Mouse (Mus musculus): Measurements from ENCODE around the gene Angptl7. TPM values are rescaled to one million over a fixed set of nuclear protein-coding genes. Genes with fewer than 3 reads are reported as not detected.

Gene Angptl7
- polyA plus RNA-seq, 1 experiment from 2014 or later = 0.27 TPM

GRCm38 (mm10) chr4:148515313-148515712, 15.1 kb upstream of the Angptl7 start:
- no peak overlapping the region for H3K9ac ChIP-seq (replicated peaks)
- H3K4me1 ChIP-seq = peaks cover 13% of the 10 kb centered on the region
- H3K9me3 ChIP-seq = no peaks in the 10 kb centered on the region
- no peak overlapping the region for H3K27ac ChIP-seq (replicated peaks)
- no peak for ATAC-seq (ENCODE audit: low FRiP score, low read depth)
- H3K27me3 ChIP-seq = no peaks in the 10 kb centered on the region
- no peak overlapping the region for H3K4me3 ChIP-seq
- H3K4me2 ChIP-seq (replicated peaks) = no peak overlapping the region
- peaks cover 70% of the 10 kb centered on the region for H3K36me3 ChIP-seq
- WGBS = 92% methylated on average over 2 of the region's 2 CpGs

GRCm38 (mm10) chr4:148513021-148513559, 12.8 kb upstream of the Angptl7 start:
- Histone ChIP-seq H3K27ac (replicated peaks) (no peak overlapping the region), H3K27me3 (no peaks in the 10 kb centered on the region), H3K4me1 (peaks cover 5% of the 10 kb centered on the region), H3K9ac (replicated peaks) (no peak overlapping the region), H3K4me3 (no peak overlapping the region), H3K36me3 (peaks cover 73% of the 10 kb centered on the region), H3K4me2 (replicated peaks) (no peak overlapping the region), H3K9me3 (no peaks in the 10 kb centered on the region)
- WGBS = 83% methylated on average over 6 of the region's 6 CpGs
- ATAC-seq (ENCODE audit: low FRiP score, low read depth) = no peak

GRCm38 (mm10) chr4:148511334-148511733, 11.1 kb upstream of the Angptl7 start:
- Histone ChIP-seq H3K4me2 (replicated peaks) (no peak overlapping the region), H3K4me1 (no peaks in the 10 kb centered on the region), H3K4me3 (no peak overlapping the region), H3K9ac (replicated peaks) (no peak overlapping the region), H3K27me3 (no peaks in the 10 kb centered on the region), H3K27ac (replicated peaks) (no peak overlapping the region), H3K9me3 (no peaks in the 10 kb centered on the region), H3K36me3 (peaks cover 71% of the 10 kb centered on the region)
- 92% methylated on average over 4 of the region's 4 CpGs for WGBS
- ATAC-seq (ENCODE audit: low FRiP score, low read depth) = no peak

GRCm38 (mm10) chr4:148510691-148511090, 10.4 kb upstream of the Angptl7 start:
- no peak for ATAC-seq (ENCODE audit: low FRiP score, low read depth)
- no peaks in the 10 kb centered on the region for H3K4me1 ChIP-seq
- 90% methylated on average over 4 of the region's 4 CpGs for WGBS
- H3K4me2 ChIP-seq (replicated peaks) = no peak overlapping the region
- H3K9me3 ChIP-seq = no peaks in the 10 kb centered on the region
- no peak overlapping the region for H3K27ac ChIP-seq (replicated peaks)
- H3K4me3 ChIP-seq = no peak overlapping the region
- peaks cover 73% of the 10 kb centered on the region for H3K36me3 ChIP-seq
- no peak overlapping the region for H3K9ac ChIP-seq (replicated peaks)
- no peaks in the 10 kb centered on the region for H3K27me3 ChIP-seq

- Histone ChIP-seq H3K27me3 (no peaks in the 10 kb centered on the region), H3K4me3 (no peak overlapping the region), H3K4me1 (no peaks in the 10 kb centered on the region), H3K27ac (replicated peaks) (no peak overlapping the region), H3K36me3 (peaks cover 68% of the 10 kb centered on the region), H3K9me3 (no peaks in the 10 kb centered on the region), H3K9ac (replicated peaks) (no peak overlapping the region), H3K4me2 (replicated peaks) (no peak overlapping the region)
- no peak for ATAC-seq (ENCODE audit: low FRiP score, low read depth)
- WGBS = 89% methylated on average over 8 of the region's 8 CpGs
These were observed 9.3 kb upstream of the Angptl7 start for GRCm38 (mm10) chr4:148509450-148510084.

- Histone ChIP-seq H3K27ac (replicated peaks) (no peak overlapping the region), H3K36me3 (peaks cover 67% of the 10 kb centered on the region), H3K4me2 (replicated peaks) (no peak overlapping the region), H3K9me3 (no peaks in the 10 kb centered on the region), H3K27me3 (no peaks in the 10 kb centered on the region), H3K4me1 (no peaks in the 10 kb centered on the region), H3K4me3 (no peak overlapping the region), H3K9ac (replicated peaks) (no peak overlapping the region)
- 95% methylated on average over 14 of the region's 14 CpGs for WGBS
- ATAC-seq (ENCODE audit: low FRiP score, low read depth) = no peak
These were observed 8.0 kb upstream of the Angptl7 start for GRCm38 (mm10) chr4:148508084-148508849.

- no peak overlapping the region for H3K4me2 ChIP-seq (replicated peaks)
- H3K27me3 ChIP-seq = no peaks in the 10 kb centered on the region
- H3K4me1 ChIP-seq = no peaks in the 10 kb centered on the region
- H3K4me3 ChIP-seq = no peak overlapping the region
- H3K36me3 ChIP-seq = peaks cover 63% of the 10 kb centered on the region
- H3K9ac ChIP-seq (replicated peaks) = no peak overlapping the region
- WGBS = 93% methylated on average over 5 of the region's 5 CpGs
- ATAC-seq (ENCODE audit: low FRiP score, low read depth) = no peak
- H3K9me3 ChIP-seq = no peaks in the 10 kb centered on the region
- no peak overlapping the region for H3K27ac ChIP-seq (replicated peaks)
These were observed 7.3 kb upstream of the Angptl7 start for GRCm38 (mm10) chr4:148507585-148507984.

- H3K27ac ChIP-seq (replicated peaks) = no peak overlapping the region
- no peak overlapping the region for H3K4me2 ChIP-seq (replicated peaks)
- no peak for ATAC-seq (ENCODE audit: low FRiP score, low read depth)
- H3K4me3 ChIP-seq = no peak overlapping the region
- no peak overlapping the region for H3K9ac ChIP-seq (replicated peaks)
- H3K4me1 ChIP-seq = no peaks in the 10 kb centered on the region
- no peaks in the 10 kb centered on the region for H3K27me3 ChIP-seq
- H3K9me3 ChIP-seq = no peaks in the 10 kb centered on the region
- 90% methylated on average over 8 of the region's 8 CpGs for WGBS
- H3K36me3 ChIP-seq = peaks cover 72% of the 10 kb centered on the region
These were observed 4.3 kb upstream of the Angptl7 start for GRCm38 (mm10) chr4:148504497-148504959.

GRCm38 (mm10) chr4:148495874-148496689, 4.2 kb downstream of the Angptl7 start:
- no peak overlapping the region for H3K4me2 ChIP-seq (replicated peaks)
- peaks cover 91% of the 10 kb centered on the region for H3K36me3 ChIP-seq
- H3K4me3 ChIP-seq = no peak overlapping the region
- 90% methylated on average over 25 of the region's 25 CpGs for WGBS
- H3K27ac ChIP-seq (replicated peaks) = no peak overlapping the region
- no peaks in the 10 kb centered on the region for H3K4me1 ChIP-seq
- H3K9ac ChIP-seq (replicated peaks) = no peak overlapping the region
- no peak for ATAC-seq (ENCODE audit: low FRiP score, low read depth)
- H3K27me3 ChIP-seq = no peaks in the 10 kb centered on the region
- no peaks in the 10 kb centered on the region for H3K9me3 ChIP-seq

- 91% methylated on average over 6 of the region's 6 CpGs for WGBS
These were observed 5.1 kb downstream of the Angptl7 start for GRCm38 (mm10) chr4:148495160-148495559.

GRCm38 (mm10) chr4:148491448-148491847, 8.8 kb downstream of the Angptl7 start:
- Histone ChIP-seq H3K4me3 (no peak overlapping the region), H3K9ac (replicated peaks) (no peak overlapping the region), H3K36me3 (peaks cover 95% of the 10 kb centered on the region), H3K27me3 (no peaks in the 10 kb centered on the region), H3K4me1 (no peaks in the 10 kb centered on the region), H3K27ac (replicated peaks) (no peak overlapping the region), H3K9me3 (no peaks in the 10 kb centered on the region), H3K4me2 (replicated peaks) (no peak overlapping the region)
- WGBS = 90% methylated on average over 7 of the region's 7 CpGs
- no peak for ATAC-seq (ENCODE audit: low FRiP score, low read depth)

More at GRCm38 (mm10) chr4:148495160-148495559, 5.1 kb downstream of the Angptl7 start:
- H3K27ac ChIP-seq (replicated peaks) = no peak overlapping the region
- no peak for ATAC-seq (ENCODE audit: low FRiP score, low read depth)
- H3K9ac ChIP-seq (replicated peaks) = no peak overlapping the region
- no peak overlapping the region for H3K4me2 ChIP-seq (replicated peaks)
- H3K27me3 ChIP-seq = no peaks in the 10 kb centered on the region
- H3K36me3 ChIP-seq = peaks cover 91% of the 10 kb centered on the region
- H3K4me1 ChIP-seq = no peaks in the 10 kb centered on the region
- H3K4me3 ChIP-seq = no peak overlapping the region
- H3K9me3 ChIP-seq = no peaks in the 10 kb centered on the region

GRCm38 (mm10) chr4:148490502-148490901, 9.8 kb downstream of the Angptl7 start:
- Histone ChIP-seq H3K9me3 (no peaks in the 10 kb centered on the region), H3K4me2 (replicated peaks) (no peak overlapping the region), H3K4me1 (no peaks in the 10 kb centered on the region), H3K36me3 (peaks cover 95% of the 10 kb centered on the region), H3K4me3 (no peak overlapping the region), H3K27ac (replicated peaks) (no peak overlapping the region), H3K9ac (replicated peaks) (no peak overlapping the region), H3K27me3 (no peaks in the 10 kb centered on the region)
- 88% methylated on average over 6 of the region's 6 CpGs for WGBS
- no peak for ATAC-seq (ENCODE audit: low FRiP score, low read depth)

All from midbrain, embryonic 12.5 days (tissue).